ENCODE assay signal across 8 mouse cellular contexts in the genomic region with DNA sequence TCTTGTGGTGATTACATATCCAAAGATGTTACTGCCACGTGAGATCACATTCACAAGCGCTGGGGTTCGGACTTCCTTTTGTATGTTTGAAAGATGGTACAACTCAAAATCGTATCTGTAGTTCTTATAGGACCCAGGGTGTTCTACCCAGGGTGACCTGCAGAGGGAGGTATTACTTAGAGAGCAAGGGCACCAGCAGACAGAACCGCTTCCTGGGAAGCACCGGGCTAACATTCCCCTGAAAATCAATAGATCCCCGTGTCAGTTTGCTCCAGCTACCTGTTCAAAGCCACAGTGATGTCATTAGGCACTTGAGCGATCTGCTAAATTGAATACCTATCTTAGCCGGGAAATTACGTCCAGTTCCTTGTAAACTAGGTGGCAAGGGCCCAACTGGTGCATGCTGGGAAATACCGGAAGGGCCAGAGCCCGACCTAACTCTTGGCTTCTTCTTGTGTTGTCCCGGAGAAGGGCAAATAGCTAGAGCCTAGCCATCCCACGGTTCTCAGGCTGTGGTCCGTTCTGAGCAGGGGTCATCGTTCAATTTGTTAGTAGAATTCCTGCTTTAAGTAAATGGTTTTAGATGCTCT. TPM values are rescaled to one million over a fixed set of nuclear protein-coding genes. Genes with fewer than 3 reads are reported as not detected.
DNase-seq lines count a peak whose midpoint lies in the region; ATAC-seq lines count a peak whose summit lies in the region.

No protein-coding gene starts in this region.

- ATAC-seq in frontal cortex, adult (ENCODE audit: low TSS enrichment), result no peak

- DNase-seq in frontal cortex, postnatal 10 days (ENCODE audit: low spot score in 2 of 2), result peak; percentile 25 to 45
- DNase-seq in A20 (ENCODE audit: low read depth, low spot score), result peak; percentile 74
- DNase-seq in adrenal gland, postnatal 10 days, result peak; percentile 83
- peak; percentile 43 for DNase-seq in forelimb bud, embryonic 11.5 days (ENCODE audit: low read depth, low spot score)
- DNase-seq in kidney, postnatal 14 days, result peak; percentile 70
- peak; percentile 93 for DNase-seq in lung, postnatal 36 days
- peak; percentile 70 for DNase-seq in testis, postnatal 14 days (ENCODE audit: low spot score)

RNA-seq across cellular contexts. Expression of a gene that starts 14.2 kb away (rescaled TPM):
- total RNA-seq in adrenal gland, postnatal 10 days (2021), result 1 to 10 TPM; 1.2 to 2.8 TPM

RNA-seq across cellular contexts. Expression of a gene that starts 27.6 kb away (rescaled TPM):
- under 1 TPM; 0.36 to 0.94 TPM for total RNA-seq in adrenal gland, postnatal 10 days (2021)

RNA-seq across cellular contexts. Expression of a gene that starts 48.0 kb away (rescaled TPM):
- 10 to 100 TPM in 1 of 2 experiments, 1 to 10 TPM in 1; 7.7 to 12.1 TPM for total RNA-seq in adrenal gland, postnatal 10 days (2021)

Comparison
In these comparisons a context has a peak if more than half of its experiments do, and no peak if none do; other contexts are left out.
1. DNase-seq: peak in every context shown above with its lines; median percentile 93 in lung, postnatal 36 days; 83 in adrenal gland, postnatal 10 days; 74 in A20; 70 in kidney, postnatal 14 days; 70 in testis, postnatal 14 days; 43 in forelimb bud, embryonic 11.5 days; 35 in frontal cortex, postnatal 10 days.